Mouse (Mus musculus): ENCODE data around the gene Syngr2.

DNA sequence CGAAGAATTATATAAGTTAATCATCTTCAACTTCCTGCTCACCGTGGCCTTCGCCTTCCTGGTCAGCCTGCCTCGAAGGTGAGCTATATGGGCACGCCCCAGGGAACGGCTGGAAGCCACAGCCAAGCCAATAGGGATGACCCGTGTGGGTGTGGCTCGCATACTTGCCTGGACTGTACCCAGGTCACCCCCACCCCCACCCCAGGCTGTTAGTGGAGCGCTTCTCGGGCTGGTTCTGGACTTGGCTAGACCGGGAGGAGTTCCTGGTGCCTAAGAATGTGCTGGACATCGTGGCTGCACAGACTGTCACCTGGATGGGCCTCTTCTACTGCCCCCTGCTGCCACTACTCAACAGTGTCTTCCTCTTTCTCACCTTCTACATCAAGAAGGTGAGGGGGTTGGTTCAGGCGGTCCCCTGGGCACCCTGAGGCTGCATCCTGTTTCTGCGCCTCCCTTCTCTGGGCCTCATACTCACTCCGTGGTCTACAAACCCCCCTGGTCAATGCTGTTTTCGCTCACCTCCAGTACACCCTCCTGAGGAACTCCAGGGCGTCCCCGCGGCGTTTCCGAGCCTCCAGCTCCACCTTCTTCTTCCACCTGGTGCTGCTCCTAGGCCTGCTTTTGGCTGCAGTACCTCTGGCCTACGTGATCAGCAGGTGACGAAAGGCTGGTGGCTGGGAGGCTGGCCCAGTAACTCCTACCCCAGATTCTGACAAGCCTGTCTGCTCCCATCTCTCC is 18.6 kb upstream of the Syngr2 start:
- TF ChIP-seq CTCF (conservative IDR thresholded peaks at IDR 0.05; ENCODE audit: low read length) = peak; percentile 27
- TF ChIP-seq NANOG (IDR thresholded peaks at IDR 0.05; ENCODE audit: borderline replicate concordance, low read length) = no peak
- no peak for TF ChIP-seq POU5F1 (IDR thresholded peaks at IDR 0.05; ENCODE audit: borderline replicate concordance, low read length)

Data from E14TG2a.4 (cell line).